Mouse (Mus musculus) megakaryocyte, embryonic 14.5 days (primary cell): ENCODE data around the gene Sorl1.

Experiments used
- FLI1 ChIP-seq: IDR thresholded peaks from 2 replicates; pipeline ENCODE4 v1.6.1; 2012; ENCODE audit warnings: low read length, inconsistent platforms, mixed read lengths
- GATA1 ChIP-seq: IDR thresholded peaks from 3 replicates; pipeline ENCODE4 v1.6.1; 2012; ENCODE audit warnings: mixed read lengths, low read length, inconsistent platforms, borderline replicate concordance

DNA sequence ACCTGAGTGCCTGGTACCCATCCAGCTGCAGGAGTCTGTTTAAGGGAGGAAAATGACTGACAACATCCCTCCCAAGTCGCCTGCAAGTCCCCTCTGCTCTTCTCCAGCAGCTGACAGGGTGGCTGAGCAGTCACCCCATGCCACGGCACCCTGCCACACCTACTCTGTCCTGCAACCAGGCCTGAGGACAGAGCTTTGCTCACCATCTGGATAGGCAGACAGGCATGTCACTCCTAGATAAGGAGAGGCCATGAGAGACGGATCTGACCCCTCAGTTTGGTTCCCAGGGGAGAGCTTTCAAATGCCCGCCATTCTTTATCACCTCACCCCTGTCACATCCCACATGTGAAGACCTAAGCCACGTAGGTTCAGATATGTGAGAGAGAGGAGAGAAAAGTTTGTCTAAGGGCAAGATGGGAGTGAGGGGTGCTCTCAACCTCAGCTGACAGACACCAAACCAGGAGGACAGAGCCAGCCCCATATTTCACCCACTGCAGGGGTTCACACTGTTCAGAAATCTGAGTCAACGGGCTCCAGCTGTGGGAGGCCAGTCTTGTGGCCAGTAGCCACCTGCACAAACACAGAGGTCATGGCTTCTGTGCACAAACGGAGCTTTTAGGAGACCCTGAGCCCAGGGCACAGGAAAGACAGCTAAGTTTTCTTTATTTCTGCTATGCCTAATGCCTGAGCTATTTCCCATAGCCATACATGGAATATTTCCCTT lies 104.6 kb downstream of the Sorl1 start:
- no peak for TF ChIP-seq GATA1
- TF ChIP-seq FLI1, result no peak
